Mouse (Mus musculus): ENCODE data around the gene Supt16. TPM values are rescaled to one million over a fixed set of nuclear protein-coding genes. Genes with fewer than 3 reads are reported as not detected.

Gene Supt16
- polyA plus RNA-seq, 1 experiment from 2014 or later = 86.9 TPM

DNA sequence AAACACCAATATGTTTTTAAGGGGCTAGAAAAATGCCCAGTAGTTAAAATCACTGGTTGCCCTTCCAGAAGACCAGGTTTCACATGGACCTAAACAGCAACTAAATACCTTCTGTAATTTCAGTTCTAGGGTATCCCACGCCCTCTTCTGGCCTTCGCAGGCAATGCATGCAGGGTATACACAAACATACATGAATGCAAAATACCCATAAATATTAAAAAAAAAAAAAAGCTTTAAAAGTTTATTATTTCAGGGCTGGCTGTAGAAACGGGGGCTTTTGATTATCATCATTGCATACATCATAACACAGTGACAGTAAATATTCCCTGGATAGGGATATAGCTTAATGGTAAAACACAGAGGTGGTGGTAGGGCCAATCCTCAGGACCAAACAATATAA, 1.5 kb downstream of the Supt16 start:
- no peak overlapping the region for H3K9ac ChIP-seq
- peaks cover 33% of the 10 kb centered on the region for H3K36me3 ChIP-seq (replicated peaks)
- H3K27me3 ChIP-seq = no peaks in the 10 kb centered on the region
- peaks cover 24% of the 10 kb centered on the region for H3K4me1 ChIP-seq
- 8% methylated on average over 3 of the region's 3 CpGs for WGBS
- peak overlapping the region; percentile 100 for H3K4me3 ChIP-seq (replicated peaks)
- ATAC-seq (ENCODE audit: low FRiP score) = no peak
- H3K9me3 ChIP-seq = no peaks in the 10 kb centered on the region
- H3K4me2 ChIP-seq = peak overlapping the region; percentile 74
- H3K27ac ChIP-seq = no peak overlapping the region

GRCm38 (mm10) chr14:52190740-52191359, 6.4 kb downstream of the Supt16 start:
- no peak for ATAC-seq (ENCODE audit: low FRiP score)
- no peaks in the 10 kb centered on the region for H3K9me3 ChIP-seq
- H3K4me2 ChIP-seq = no peak overlapping the region
- H3K4me3 ChIP-seq (replicated peaks) = no peak overlapping the region
- no peaks in the 10 kb centered on the region for H3K27me3 ChIP-seq
- no peak overlapping the region for H3K9ac ChIP-seq
- H3K4me1 ChIP-seq = peaks cover 8% of the 10 kb centered on the region
- peaks cover 12% of the 10 kb centered on the region for H3K36me3 ChIP-seq (replicated peaks)
- H3K27ac ChIP-seq = no peak overlapping the region

- WGBS = 83% methylated on average over 2 of the region's 2 CpGs
These were observed 7.7 kb downstream of the Supt16 start for GRCm38 (mm10) chr14:52189519-52189918.

GRCm38 (mm10) chr14:52188788-52189187, 8.4 kb downstream of the Supt16 start:
- H3K4me3 ChIP-seq (replicated peaks) = no peak overlapping the region
- H3K27ac ChIP-seq = no peak overlapping the region
- H3K4me2 ChIP-seq = no peak overlapping the region
- no peaks in the 10 kb centered on the region; the same call in 1 of the 2 replicates for H3K4me1 ChIP-seq
- H3K27me3 ChIP-seq = no peaks in the 10 kb centered on the region
- peaks cover 13% of the 10 kb centered on the region for H3K36me3 ChIP-seq (replicated peaks)
- H3K9me3 ChIP-seq = no peaks in the 10 kb centered on the region
- no peak overlapping the region for H3K9ac ChIP-seq
- no peak for ATAC-seq (ENCODE audit: low FRiP score)
- 83% methylated on average over 1 of the region's 1 CpGs for WGBS

More at GRCm38 (mm10) chr14:52189519-52189918, 7.7 kb downstream of the Supt16 start:
- H3K9ac ChIP-seq = no peak overlapping the region
- ATAC-seq (ENCODE audit: low FRiP score) = no peak
- H3K9me3 ChIP-seq = no peaks in the 10 kb centered on the region
- no peaks in the 10 kb centered on the region for H3K27me3 ChIP-seq
- H3K4me1 ChIP-seq = no peaks in the 10 kb centered on the region; the same call in 1 of the 2 replicates
- H3K27ac ChIP-seq = no peak overlapping the region
- peaks cover 12% of the 10 kb centered on the region for H3K36me3 ChIP-seq (replicated peaks)
- no peak overlapping the region for H3K4me2 ChIP-seq
- no peak overlapping the region for H3K4me3 ChIP-seq (replicated peaks)

GRCm38 (mm10) chr14:52166571-52166970, 30.6 kb downstream of the Supt16 start:
- H3K4me3 ChIP-seq (replicated peaks) = no peak overlapping the region
- ATAC-seq (ENCODE audit: low FRiP score) = no peak
- no peaks in the 10 kb centered on the region for H3K9me3 ChIP-seq
- WGBS = 98% methylated on average over 2 of the region's 2 CpGs
- H3K9ac ChIP-seq = no peak overlapping the region
- H3K27ac ChIP-seq = no peak overlapping the region
- H3K36me3 ChIP-seq (replicated peaks) = peaks cover 85% of the 10 kb centered on the region
- no peaks in the 10 kb centered on the region for H3K4me1 ChIP-seq
- H3K4me2 ChIP-seq = no peak overlapping the region
- no peaks in the 10 kb centered on the region for H3K27me3 ChIP-seq

- WGBS = 90% methylated on average over 6 of the region's 6 CpGs
- Histone ChIP-seq H3K27ac (no peak overlapping the region), H3K9ac (no peak overlapping the region), H3K4me1 (no peaks in the 10 kb centered on the region), H3K9me3 (no peaks in the 10 kb centered on the region), H3K36me3 (replicated peaks) (peaks cover 74% of the 10 kb centered on the region), H3K4me2 (no peak overlapping the region), H3K4me3 (replicated peaks) (no peak overlapping the region), H3K27me3 (no peaks in the 10 kb centered on the region)
- ATAC-seq (ENCODE audit: low FRiP score) = no peak
These were observed 36.3 kb downstream of the Supt16 start for GRCm38 (mm10) chr14:52160911-52161310.

- Histone ChIP-seq H3K36me3 (replicated peaks) (peaks cover 21% of the 10 kb centered on the region), H3K4me1 (peaks cover 12% of the 10 kb centered on the region), H3K27me3 (no peaks in the 10 kb centered on the region), H3K9ac (no peak overlapping the region), H3K4me3 (replicated peaks) (no peak overlapping the region), H3K27ac (no peak overlapping the region), H3K4me2 (no peak overlapping the region), H3K9me3 (no peaks in the 10 kb centered on the region)
- no peak for ATAC-seq (ENCODE audit: low FRiP score)
- WGBS = 86% methylated on average over 2 of the region's 2 CpGs
These were observed 42.2 kb downstream of the Supt16 start for GRCm38 (mm10) chr14:52155008-52155407.

DNA sequence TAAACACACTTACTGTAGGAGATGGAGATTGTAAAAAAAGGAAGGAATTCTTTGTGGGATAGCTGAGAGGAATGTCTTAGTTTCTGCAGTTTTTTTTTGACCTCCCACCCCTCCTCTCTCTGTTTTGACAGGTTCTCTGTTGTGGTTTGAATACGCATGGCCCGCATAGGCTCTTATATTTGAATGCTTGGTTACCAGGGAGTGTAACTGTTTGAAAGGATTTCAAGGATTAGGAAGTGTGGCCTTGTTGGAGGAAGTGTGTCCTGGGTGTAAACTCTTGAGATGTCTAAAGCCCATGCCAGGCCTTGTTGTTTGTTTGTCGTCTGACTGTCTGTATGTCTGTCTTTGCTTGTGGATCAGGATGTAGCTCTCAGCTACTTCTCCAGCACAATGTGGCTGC, 44.6 kb downstream of the Supt16 start:
- Histone ChIP-seq H3K27me3 (peaks cover 9% of the 10 kb centered on the region; the same call in 1 of the 2 replicates), H3K9ac (no peak overlapping the region), H3K4me1 (peaks cover 12% of the 10 kb centered on the region), H3K36me3 (replicated peaks) (no peaks in the 10 kb centered on the region), H3K4me2 (0 out of 2 replicates have a peak overlapping the region, but pooled peaks have one; percentile 15), H3K27ac (no peak overlapping the region), H3K4me3 (replicated peaks) (no peak overlapping the region), H3K9me3 (no peaks in the 10 kb centered on the region)
- 28% methylated on average over 3 of the region's 3 CpGs for WGBS
- peak; percentile 66; the same call in 1 of the 2 replicates for ATAC-seq (ENCODE audit: low FRiP score)

- peak; percentile 65 for ATAC-seq (ENCODE audit: low FRiP score)
- no peak overlapping the region for H3K9ac ChIP-seq
These were observed 45.0 kb downstream of the Supt16 start for GRCm38 (mm10) chr14:52152179-52152578.

GRCm38 (mm10) chr14:52149888-52150287, 47.3 kb downstream of the Supt16 start:
- Histone ChIP-seq H3K9me3 (no peaks in the 10 kb centered on the region), H3K4me3 (replicated peaks) (no peak overlapping the region), H3K4me2 (no peak overlapping the region), H3K27ac (no peak overlapping the region), H3K36me3 (replicated peaks) (no peaks in the 10 kb centered on the region), H3K27me3 (peaks cover 9% of the 10 kb centered on the region; the same call in 1 of the 2 replicates), H3K9ac (no peak overlapping the region), H3K4me1 (peaks cover 12% of the 10 kb centered on the region)
- WGBS = 66% methylated on average over 4 of the region's 4 CpGs
- no peak for ATAC-seq (ENCODE audit: low FRiP score)

More at GRCm38 (mm10) chr14:52152179-52152578, 45.0 kb downstream of the Supt16 start:
- no peaks in the 10 kb centered on the region for H3K9me3 ChIP-seq
- peaks cover 9% of the 10 kb centered on the region; the same call in 1 of the 2 replicates for H3K27me3 ChIP-seq
- WGBS = 23% methylated on average over 7 of the region's 7 CpGs
- H3K27ac ChIP-seq = no peak overlapping the region
- H3K36me3 ChIP-seq (replicated peaks) = no peaks in the 10 kb centered on the region
- H3K4me1 ChIP-seq = peaks cover 12% of the 10 kb centered on the region
- peak overlapping the region; percentile 15; the same call in 1 of the 2 replicates for H3K4me2 ChIP-seq
- no peak overlapping the region for H3K4me3 ChIP-seq (replicated peaks)

DNA sequence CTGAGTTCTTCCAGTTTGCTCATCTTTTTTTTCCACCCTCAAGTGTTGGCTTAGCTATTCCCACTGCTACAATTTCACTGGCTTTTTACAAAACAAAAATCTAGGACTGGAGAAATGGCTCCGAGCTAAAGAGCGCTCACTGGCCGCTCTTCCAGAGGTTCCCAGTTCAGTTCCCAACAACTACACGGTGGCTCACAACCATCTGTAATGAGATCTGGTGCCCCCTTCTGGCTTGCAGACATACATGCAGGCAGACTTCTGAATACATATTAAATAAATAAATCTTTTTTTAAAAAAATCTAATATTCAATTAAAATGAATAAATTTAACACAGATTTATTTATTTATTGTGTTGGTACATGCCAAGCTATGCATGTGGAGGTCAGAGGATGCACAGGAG, 50.7 kb downstream of the Supt16 start:
- Histone ChIP-seq H3K36me3 (replicated peaks) (no peaks in the 10 kb centered on the region), H3K4me3 (replicated peaks) (no peak overlapping the region), H3K4me1 (no peaks in the 10 kb centered on the region), H3K27ac (no peak overlapping the region), H3K27me3 (peaks cover 15% of the 10 kb centered on the region; the same call in 1 of the 2 replicates), H3K9ac (no peak overlapping the region), H3K9me3 (no peaks in the 10 kb centered on the region), H3K4me2 (no peak overlapping the region)
- WGBS = 64% methylated on average over 4 of the region's 4 CpGs
- ATAC-seq (ENCODE audit: low FRiP score) = no peak

DNA sequence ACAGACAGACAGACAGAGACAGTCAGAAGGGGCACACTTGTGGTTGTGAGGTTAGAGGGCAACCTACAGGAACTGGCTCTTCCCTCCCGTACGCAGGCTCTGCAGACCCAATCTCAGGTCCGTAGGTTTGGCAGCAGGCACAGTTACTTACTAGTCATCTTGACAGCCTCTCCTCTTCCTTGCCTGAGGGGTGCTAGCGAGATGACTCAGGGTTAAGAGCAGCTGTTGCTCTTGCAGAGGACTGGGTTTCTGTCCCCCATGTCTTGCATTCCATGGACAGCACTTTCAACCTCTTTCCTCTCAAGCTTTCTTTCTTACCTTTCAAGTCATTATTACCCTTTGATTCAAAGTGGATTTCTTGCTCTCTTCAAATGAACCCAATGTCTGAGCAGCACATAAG, 53.1 kb downstream of the Supt16 start:
- H3K27ac ChIP-seq = no peak overlapping the region
- H3K9me3 ChIP-seq = no peaks in the 10 kb centered on the region
- no peak for ATAC-seq (ENCODE audit: low FRiP score)
- H3K4me3 ChIP-seq (replicated peaks) = no peak overlapping the region
- peaks cover 7% of the 10 kb centered on the region; the same call in 1 of the 2 replicates for H3K27me3 ChIP-seq
- no peak overlapping the region for H3K4me2 ChIP-seq
- no peaks in the 10 kb centered on the region for H3K36me3 ChIP-seq (replicated peaks)
- no peaks in the 10 kb centered on the region for H3K4me1 ChIP-seq
- H3K9ac ChIP-seq = no peak overlapping the region
- 87% methylated on average over 4 of the region's 4 CpGs for WGBS
